Comparison of ENCODE assay signal across 11 mouse cellular contexts in the genomic region with DNA sequence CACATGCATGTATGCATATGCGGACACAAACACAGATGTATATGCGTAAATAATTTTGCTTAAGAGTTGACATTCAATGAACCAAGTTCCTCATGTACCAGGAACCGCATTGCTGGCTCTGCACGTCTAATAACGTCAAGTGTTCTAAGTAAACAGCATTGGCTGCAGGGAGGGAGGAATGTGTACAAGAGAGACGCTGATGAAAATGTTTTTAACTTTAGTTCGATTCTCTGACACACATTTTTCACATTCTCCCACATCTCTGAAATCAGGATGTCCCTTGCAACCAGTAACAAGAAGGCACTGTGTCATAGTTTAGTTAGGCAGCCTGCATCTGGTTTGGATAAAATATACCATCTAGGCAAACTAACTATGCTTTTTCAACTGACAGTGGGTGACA.
"Had no signal": no experiment of that assay in that cellular context is flagged by ENCODE, and none has a peak within 500 bp of the region (broad histone marks: within the 10 kb centered on the region; RNA-seq: fewer than 3 reads in every experiment).

No protein-coding gene starts in this region.

- H3K4me2 ChIP-seq: liver, embryonic 15.5 days; lung, embryonic 15.5 days; midbrain, embryonic 13.5 days; neural tube, embryonic 12.5 days had no signal

- H3K27me3 ChIP-seq: liver, embryonic 15.5 days; lung, embryonic 15.5 days; midbrain, embryonic 13.5 days; neural tube, embryonic 12.5 days had no signal

- H3K9ac ChIP-seq: liver, embryonic 15.5 days; lung, embryonic 15.5 days; midbrain, embryonic 13.5 days; neural tube, embryonic 12.5 days had no signal

- H3K9me3 ChIP-seq: liver, embryonic 15.5 days; lung, embryonic 15.5 days; midbrain, embryonic 13.5 days; neural tube, embryonic 12.5 days had no signal

- DNase-seq: layer of hippocampus, postnatal 36 days; left cerebral cortex, postnatal 4 days; liver; lung, postnatal 14 days; thymus, adult 2 months; thymus, postnatal 25 days had no signal

- H3K36me3 ChIP-seq: liver, embryonic 15.5 days; lung, embryonic 15.5 days; midbrain, embryonic 13.5 days; neural tube, embryonic 12.5 days had no signal

- H3K4me3 ChIP-seq: liver, embryonic 15.5 days; lung, embryonic 15.5 days; midbrain, embryonic 13.5 days; neural tube, embryonic 12.5 days had no signal

- H3K27ac ChIP-seq: liver, embryonic 15.5 days; lung, embryonic 15.5 days; midbrain, embryonic 13.5 days; neural tube, embryonic 12.5 days had no signal

- ATAC-seq: intestine, postnatal 0 days; midbrain, embryonic 13.5 days had no signal
